Mouse (Mus musculus) stomach, embryonic 15.5 days (tissue): ENCODE measurements around the gene Enox1. TPM values are rescaled to one million over a fixed set of nuclear protein-coding genes. Genes with fewer than 3 reads are reported as not detected.

Experiments
- ATAC-seq: fragments of 200-750 bp; cut with Nextera tagmentation; 2 replicates; pipeline ENCODE4 v1.8.0; 2017; ENCODE audit warnings: low read depth, moderate number of reproducible peaks, moderate TSS enrichment; ENCODE audit not compliant: insufficient read depth, low FRiP score
- H3K27ac ChIP-seq: fragments of 300-500 bp; sonication (generic); 2 replicates; pipeline ENCODE4 v1.5.1; 2015; ENCODE audit warnings: mild to moderate bottlenecking, inconsistent platforms
- H3K27me3 ChIP-seq: fragments of 300-500 bp; sonication (generic); replicated peaks from 2 replicates; pipeline ENCODE4 v1.6.1; 2015; ENCODE audit warnings: inconsistent platforms
- H3K36me3 ChIP-seq: fragments of 300-500 bp; sonication (generic); 2 replicates; pipeline ENCODE4 v1.6.1; 2015; ENCODE audit warnings: inconsistent platforms
- H3K4me1 ChIP-seq: fragments of 300-500 bp; sonication (generic); 2 replicates; pipeline ENCODE4 v1.6.1; 2015; ENCODE audit warnings: inconsistent platforms
- H3K4me2 ChIP-seq: fragments of 300-500 bp; sonication (generic); 2 replicates; pipeline ENCODE4 v1.6.1; 2015; ENCODE audit warnings: mild to moderate bottlenecking, inconsistent platforms
- H3K4me3 ChIP-seq: fragments of 300-500 bp; sonication (generic); replicated peaks from 2 replicates; pipeline ENCODE4 v1.5.1; 2015; ENCODE audit warnings: inconsistent platforms
- H3K9ac ChIP-seq: fragments of 300-500 bp; sonication (generic); 2 replicates; pipeline ENCODE4 v1.6.1; 2015; ENCODE audit warnings: inconsistent platforms
- H3K9me3 ChIP-seq: fragments of 300-500 bp; sonication (generic); 2 replicates; pipeline ENCODE4 v1.6.1; 2016; ENCODE audit warnings: inconsistent platforms
- WGBS: fragments of 180-500 bp; shearing (Covaris S2); methylation state at CpG from one replicate; pipeline ENCODE4 v1.1.7; 2015; 5-methylcytosine and 5-hydroxymethylcytosine counted together
- polyA plus RNA-seq: library from polyadenylated mRNA; unstranded; fragments of >200 nt; fragmentation: Nextera tagmentation; extraction: Ambion mirVana; gene quantifications from 2 replicates; pipeline ENCODE4 v1.2.1, GENCODE M21; 2015

Enox1 gene
- polyA plus RNA-seq, 1 experiment from 2014 or later = 6.2 TPM

DNA sequence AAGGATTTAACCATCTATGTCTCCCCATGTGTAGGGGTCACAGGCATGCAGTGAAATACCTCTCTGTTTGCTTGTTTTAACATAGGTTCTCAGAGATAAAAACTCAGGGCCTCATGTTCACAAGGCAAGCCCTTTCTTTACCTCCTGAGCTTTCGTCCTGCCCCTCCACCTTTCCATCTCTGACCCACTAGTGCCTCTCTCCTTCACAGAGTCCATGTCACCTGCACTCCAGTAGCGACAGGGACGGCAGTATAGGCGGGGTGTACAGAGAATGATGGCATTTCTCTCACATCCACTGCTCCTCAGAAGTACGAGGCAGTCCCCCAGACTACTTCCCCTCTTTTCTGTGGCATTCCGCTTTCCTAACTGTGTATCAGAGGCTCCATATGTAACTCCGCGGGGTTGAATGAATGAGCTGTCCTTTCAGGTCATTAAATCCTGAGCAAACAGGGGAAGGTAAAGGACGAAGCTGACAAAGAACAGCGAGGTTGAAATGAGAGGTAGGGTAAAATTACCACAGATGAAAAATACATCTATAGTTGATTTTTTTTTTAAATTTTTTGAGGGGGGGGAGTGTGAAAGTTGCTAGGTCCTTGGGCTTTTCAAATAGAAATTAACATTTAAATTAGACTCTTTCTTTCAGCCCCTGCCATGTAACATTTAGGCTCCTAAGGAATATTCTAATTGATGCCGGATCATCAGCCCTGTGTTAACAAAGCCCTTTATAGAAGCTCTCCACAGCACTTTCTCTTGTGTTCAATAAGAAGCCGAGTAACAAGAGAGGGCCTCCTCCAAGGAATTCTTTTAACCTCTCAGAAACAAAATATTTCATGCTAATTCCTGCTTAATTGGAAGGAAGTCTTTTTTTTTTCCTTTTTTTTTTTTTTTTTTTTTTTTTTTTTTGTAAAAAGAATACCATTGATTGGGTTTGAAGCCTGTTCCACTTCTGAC lies 470.3 kb downstream of the Enox1 start:
- Histone ChIP-seq H3K4me3 (no peak overlapping the region), H3K9me3 (no peaks in the 10 kb centered on the region), H3K4me1 (no peaks in the 10 kb centered on the region), H3K9ac (no peak overlapping the region), H3K27ac (no peak overlapping the region), H3K27me3 (no peaks in the 10 kb centered on the region), H3K4me2 (no peak overlapping the region), H3K36me3 (no peaks in the 10 kb centered on the region)
- whole genome bisulfite sequencing = 69% methylated on average over 12 of the region's 12 CpGs
- ATAC-seq = no peak

- peak overlapping the region; percentile 60; the same call in 1 of the 2 replicates for H3K27ac ChIP-seq
- H3K4me1 ChIP-seq = 0 out of 2 replicates have a peak, but pooled peaks cover 4% of the 10 kb centered on the region
- 82% methylated on average over 10 of the region's 10 CpGs for WGBS
- H3K27me3 ChIP-seq = no peaks in the 10 kb centered on the region
- no peak overlapping the region for H3K4me2 ChIP-seq
- H3K9ac ChIP-seq = no peak overlapping the region
- H3K4me3 ChIP-seq = no peak overlapping the region
- no peak for ATAC-seq
- no peaks in the 10 kb centered on the region for H3K9me3 ChIP-seq
- H3K36me3 ChIP-seq = no peaks in the 10 kb centered on the region
Measured at GRCm38 (mm10) chr14:77632466-77633171, 476.1 kb downstream of the Enox1 start.

DNA sequence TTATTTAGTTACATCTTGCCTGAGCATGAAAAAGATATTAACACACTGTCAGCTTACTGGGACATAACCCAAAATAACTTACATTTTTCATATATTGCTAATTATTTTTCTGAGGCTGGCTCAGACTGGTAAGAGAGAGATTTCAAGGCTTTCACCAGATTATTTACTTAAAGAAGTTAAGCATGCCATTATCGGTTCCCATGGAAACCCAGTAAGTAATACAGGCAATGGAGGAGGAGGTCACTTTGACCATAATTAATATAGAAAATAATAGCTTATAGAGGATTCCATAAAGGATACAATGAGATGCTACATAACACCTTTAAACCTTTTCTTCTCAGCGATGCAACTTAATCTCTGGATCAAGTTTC lies 476.6 kb downstream of the Enox1 start:
- Histone ChIP-seq H3K4me2 (no peak overlapping the region), H3K9me3 (no peaks in the 10 kb centered on the region), H3K27ac (no peak overlapping the region), H3K36me3 (no peaks in the 10 kb centered on the region), H3K4me3 (no peak overlapping the region), H3K9ac (no peak overlapping the region), H3K4me1 (0 out of 2 replicates have a peak, but pooled peaks cover 4% of the 10 kb centered on the region), H3K27me3 (no peaks in the 10 kb centered on the region)
- 38% methylated on average over 2 of the region's 2 CpGs for WGBS
- ATAC-seq = no peak

- no peak for ATAC-seq
- H3K9ac ChIP-seq = no peak overlapping the region
Measured at GRCm38 (mm10) chr14:77636931-77637330, 480.4 kb downstream of the Enox1 start.

DNA sequence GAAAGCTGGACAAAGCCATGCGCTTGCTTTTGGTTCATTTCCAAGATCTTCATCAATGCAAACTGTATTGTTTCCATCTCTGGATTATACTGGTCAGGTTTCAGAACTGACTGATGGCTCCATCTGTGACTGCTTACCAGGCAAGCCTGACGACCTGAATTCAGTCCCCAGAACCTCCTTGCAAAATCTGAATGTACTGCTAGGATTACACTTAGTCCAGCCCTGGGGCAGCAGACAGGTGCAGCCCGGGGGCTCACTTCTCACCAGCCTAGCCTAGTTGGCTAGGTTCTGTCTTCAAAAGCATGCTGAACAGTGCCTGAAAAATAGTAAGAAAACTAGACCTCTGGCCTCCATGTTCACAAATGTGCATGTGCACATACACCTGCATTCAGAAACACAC lies 481.6 kb downstream of the Enox1 start:
- Histone ChIP-seq H3K27ac (no peak overlapping the region), H3K36me3 (no peaks in the 10 kb centered on the region), H3K4me2 (no peak overlapping the region), H3K27me3 (no peaks in the 10 kb centered on the region), H3K9ac (no peak overlapping the region), H3K4me3 (no peak overlapping the region), H3K4me1 (no peaks in the 10 kb centered on the region), H3K9me3 (no peaks in the 10 kb centered on the region)
- ATAC-seq = no peak
- 59% methylated on average over 3 of the region's 3 CpGs for WGBS

More at GRCm38 (mm10) chr14:77636931-77637330, 480.4 kb downstream of the Enox1 start:
- WGBS = 36% methylated on average over 6 of the region's 6 CpGs
- Histone ChIP-seq H3K4me3 (no peak overlapping the region), H3K9me3 (no peaks in the 10 kb centered on the region), H3K4me2 (no peak overlapping the region), H3K27me3 (no peaks in the 10 kb centered on the region), H3K27ac (no peak overlapping the region), H3K4me1 (0 out of 2 replicates have a peak, but pooled peaks cover 4% of the 10 kb centered on the region), H3K36me3 (no peaks in the 10 kb centered on the region)

DNA sequence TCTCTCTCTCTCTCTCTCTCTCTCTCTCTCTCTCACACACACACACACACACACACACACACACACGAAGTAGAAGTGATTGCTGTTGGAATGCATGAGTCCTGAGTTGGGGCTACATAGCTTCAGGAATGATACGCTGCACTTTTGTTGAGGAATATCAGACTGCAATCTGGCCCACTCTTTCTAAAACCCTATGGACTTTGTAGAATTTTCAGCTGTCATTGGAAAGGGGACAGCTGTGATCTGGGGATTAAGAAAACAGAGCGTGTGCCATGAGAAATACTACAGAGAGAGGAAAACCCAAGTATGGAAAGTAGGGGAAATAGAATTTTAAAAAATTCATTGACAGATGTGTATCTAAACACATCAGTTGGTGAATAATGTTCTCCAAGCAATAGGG lies 482.1 kb downstream of the Enox1 start:
- Histone ChIP-seq H3K36me3 (no peaks in the 10 kb centered on the region), H3K9ac (no peak overlapping the region), H3K4me3 (no peak overlapping the region), H3K4me1 (no peaks in the 10 kb centered on the region), H3K27me3 (no peaks in the 10 kb centered on the region), H3K9me3 (no peaks in the 10 kb centered on the region), H3K27ac (no peak overlapping the region), H3K4me2 (no peak overlapping the region)
- no peak for ATAC-seq
- WGBS = 44% methylated on average over 3 of the region's 3 CpGs

GRCm38 (mm10) chr14:77639586-77639985 lies 483.0 kb downstream of the Enox1 start:
- 66% methylated on average over 2 of the region's 2 CpGs for WGBS
- H3K27ac ChIP-seq = no peak overlapping the region
- no peaks in the 10 kb centered on the region for H3K36me3 ChIP-seq
- H3K4me2 ChIP-seq = no peak overlapping the region
- H3K4me3 ChIP-seq = no peak overlapping the region
- H3K4me1 ChIP-seq = no peaks in the 10 kb centered on the region
- H3K27me3 ChIP-seq = no peaks in the 10 kb centered on the region
- no peak for ATAC-seq
- H3K9me3 ChIP-seq = no peaks in the 10 kb centered on the region
- H3K9ac ChIP-seq = no peak overlapping the region

DNA sequence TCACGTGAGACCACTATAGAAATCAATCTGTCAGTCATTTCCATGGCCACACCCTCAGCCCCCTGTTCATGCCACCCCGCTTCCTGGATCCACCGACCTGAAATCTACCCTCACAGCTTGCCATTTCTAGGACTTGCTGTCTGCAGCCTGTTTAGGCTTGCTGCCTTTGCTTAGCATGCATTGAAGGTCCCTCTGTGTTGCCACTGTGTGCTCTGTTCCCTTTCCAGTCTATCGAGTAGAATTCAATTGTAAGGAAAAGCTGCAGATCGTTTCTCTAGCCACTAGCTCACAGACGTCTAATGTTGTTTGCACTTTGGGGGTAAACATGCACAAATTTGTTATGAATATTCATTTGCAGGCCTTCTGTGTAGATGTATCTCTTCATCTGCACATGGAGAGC lies 485.8 kb downstream of the Enox1 start:
- H3K27me3 ChIP-seq = no peaks in the 10 kb centered on the region
- H3K9ac ChIP-seq = no peak overlapping the region
- H3K4me1 ChIP-seq = no peaks in the 10 kb centered on the region
- H3K36me3 ChIP-seq = no peaks in the 10 kb centered on the region
- H3K4me2 ChIP-seq = no peak overlapping the region
- 79% methylated on average over 6 of the region's 6 CpGs for WGBS
- no peak overlapping the region for H3K4me3 ChIP-seq
- no peaks in the 10 kb centered on the region for H3K9me3 ChIP-seq
- no peak overlapping the region for H3K27ac ChIP-seq
- no peak for ATAC-seq

- 72% methylated on average over 2 of the region's 2 CpGs for WGBS
- no peak for ATAC-seq
Measured at GRCm38 (mm10) chr14:77646196-77646595, 489.6 kb downstream of the Enox1 start.

GRCm38 (mm10) chr14:77647017-77647416 lies 490.5 kb downstream of the Enox1 start:
- no peak overlapping the region for H3K4me3 ChIP-seq
- H3K9ac ChIP-seq = no peak overlapping the region
- H3K27me3 ChIP-seq = no peaks in the 10 kb centered on the region
- H3K4me1 ChIP-seq = no peaks in the 10 kb centered on the region
- WGBS = 94% methylated on average over 6 of the region's 6 CpGs
- H3K36me3 ChIP-seq = no peaks in the 10 kb centered on the region
- no peaks in the 10 kb centered on the region for H3K9me3 ChIP-seq
- ATAC-seq = no peak
- no peak overlapping the region for H3K27ac ChIP-seq
- H3K4me2 ChIP-seq = no peak overlapping the region

More at GRCm38 (mm10) chr14:77646196-77646595, 489.6 kb downstream of the Enox1 start:
- Histone ChIP-seq H3K36me3 (no peaks in the 10 kb centered on the region), H3K9ac (no peak overlapping the region), H3K9me3 (no peaks in the 10 kb centered on the region), H3K4me2 (no peak overlapping the region), H3K4me1 (no peaks in the 10 kb centered on the region), H3K4me3 (no peak overlapping the region), H3K27me3 (no peaks in the 10 kb centered on the region), H3K27ac (no peak overlapping the region)

DNA sequence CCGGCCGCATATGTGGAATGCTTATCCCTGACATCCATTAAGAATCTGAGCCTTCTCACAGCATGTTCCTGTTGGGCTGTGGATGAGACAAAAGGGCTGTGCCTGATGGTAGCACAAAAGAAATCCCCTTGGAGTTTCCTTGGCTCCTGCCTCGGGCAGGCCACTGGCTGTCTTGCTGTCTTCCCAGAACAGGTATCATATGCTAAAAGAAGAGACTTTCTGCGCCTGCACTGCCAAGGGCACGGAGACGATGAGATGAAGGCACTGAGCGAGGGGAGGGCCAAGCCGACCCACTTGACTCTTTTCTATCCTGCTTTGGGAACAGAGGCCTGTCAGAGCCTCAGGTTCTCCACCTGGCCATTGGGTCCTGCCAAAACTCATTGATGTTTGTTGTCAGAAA lies 491.7 kb downstream of the Enox1 start:
- no peaks in the 10 kb centered on the region for H3K36me3 ChIP-seq
- no peaks in the 10 kb centered on the region for H3K27me3 ChIP-seq
- no peak for ATAC-seq
- H3K9me3 ChIP-seq = no peaks in the 10 kb centered on the region
- no peak overlapping the region for H3K4me3 ChIP-seq
- H3K27ac ChIP-seq = no peak overlapping the region
- 80% methylated on average over 8 of the region's 8 CpGs for WGBS
- H3K9ac ChIP-seq = no peak overlapping the region
- H3K4me1 ChIP-seq = no peaks in the 10 kb centered on the region
- no peak overlapping the region for H3K4me2 ChIP-seq

GRCm38 (mm10) chr14:77658739-77659138 lies 502.2 kb downstream of the Enox1 start:
- H3K27me3 ChIP-seq = no peaks in the 10 kb centered on the region
- H3K4me3 ChIP-seq = no peak overlapping the region
- H3K27ac ChIP-seq = no peak overlapping the region
- no peaks in the 10 kb centered on the region for H3K9me3 ChIP-seq
- H3K36me3 ChIP-seq = no peaks in the 10 kb centered on the region
- no peak overlapping the region for H3K4me2 ChIP-seq
- H3K4me1 ChIP-seq = no peaks in the 10 kb centered on the region
- no peak for ATAC-seq
- no peak overlapping the region for H3K9ac ChIP-seq
- WGBS = 83% methylated on average over 4 of the region's 4 CpGs
